Mouse (Mus musculus) adipose tissue, adult 10 weeks (tissue): ENCODE measurements around the gene Klra7. TPM values are rescaled to one million over a fixed set of nuclear protein-coding genes. Genes with fewer than 3 reads are reported as not detected.

Experiments
- polyA plus RNA-seq: library from polyadenylated mRNA; stranded (reverse); fragments of 350-450 nt; fragmentation: Illumina TruSeq; extraction: RNeasy Lipid Tissue Mini Kit (QIAGEN cat#74804); gene quantifications from one replicate; pipeline ENCODE4 v1.2.3, GENCODE M21; 2014; ENCODE audit warnings: low read depth, low replicate concordance

The Klra7 gene
- 0.69 TPM for polyA plus RNA-seq

DNA sequence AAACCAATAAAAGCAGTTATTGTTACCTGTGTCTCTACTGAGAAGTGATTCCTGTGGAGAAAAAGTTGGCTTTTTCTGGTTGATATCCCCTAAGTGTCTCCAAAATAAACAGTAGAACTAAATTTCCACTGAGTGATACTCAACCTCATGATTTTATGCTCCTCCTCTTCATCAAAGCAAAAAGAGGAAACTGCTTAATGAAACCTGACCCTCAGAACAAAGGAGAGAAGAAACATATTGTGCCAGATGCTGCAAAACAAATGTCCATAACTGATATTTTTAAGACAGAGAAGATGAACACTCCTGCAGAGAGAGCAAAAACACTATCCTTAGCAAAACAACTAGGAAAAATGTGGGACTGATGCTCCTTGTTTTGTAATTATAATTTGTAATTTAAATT lies at the start of gene Klra7:
Gene Klra7 (minus strand): TSS at position 101 of the 400 bp plus-strand sequence.

DNA sequence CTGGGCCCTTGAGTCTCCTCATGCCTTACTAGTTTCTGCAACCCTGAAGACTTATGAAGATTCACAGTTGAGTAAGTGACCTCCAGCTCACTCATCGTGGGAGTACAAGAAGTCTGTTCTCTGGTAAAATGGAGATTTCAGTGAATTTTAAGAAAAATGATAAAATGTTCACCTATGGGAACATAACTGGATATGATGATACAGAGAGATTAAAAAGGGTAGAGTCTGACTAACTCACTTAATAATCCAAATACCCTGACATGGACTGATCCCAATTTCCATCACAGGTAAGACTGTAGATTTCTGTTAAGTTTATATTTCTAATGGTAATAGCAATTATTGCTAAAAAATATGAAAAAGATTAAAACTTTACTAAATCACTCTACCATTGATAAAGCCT lies 48.7 kb upstream of the Klra7 start, which contains the start of gene Klra10:
Gene Klra10 (minus strand): TSS at position 101 of the 400 bp plus-strand sequence.

DNA sequence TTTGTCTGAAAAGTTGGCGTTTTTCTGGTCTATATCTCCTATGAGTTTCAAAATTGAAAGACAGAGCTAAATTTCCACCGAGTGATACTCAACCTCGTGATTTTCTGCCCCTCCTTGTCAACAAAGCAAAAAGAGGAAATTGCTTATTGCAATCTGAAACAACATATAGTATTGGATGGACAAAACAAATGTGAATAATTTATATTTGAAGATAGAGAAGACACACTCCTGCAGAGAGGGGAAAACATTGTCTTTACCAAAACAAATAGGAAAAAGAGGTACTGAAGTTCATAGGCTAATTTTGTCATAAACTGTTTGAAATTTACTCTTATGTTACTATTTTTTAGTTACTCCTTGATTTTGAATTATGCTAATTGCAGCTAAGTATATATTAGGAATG lies 40.1 kb downstream of the Klra7 start, which contains the start of gene Klra9:
Gene Klra9 (minus strand): TSS at position 101 of the 400 bp plus-strand sequence.

Other genes with a start within 250 kb of the Klra7 start
- gene Klra6, start 206.4 kb downstream of the Klra7 start, polyA plus RNA-seq = 0.38 TPM
- 0.25 TPM for gene Klra4, start 166.1 kb downstream of the Klra7 start, polyA plus RNA-seq
- 0.53 TPM for gene Klra8, start 103.4 kb downstream of the Klra7 start, polyA plus RNA-seq
- gene Klra9, start 40.2 kb downstream of the Klra7 start, polyA plus RNA-seq = 0.57 TPM
- gene Klra10, start 48.6 kb upstream of the Klra7 start, polyA plus RNA-seq = not detected
- not detected for gene Klra3, start 104.3 kb upstream of the Klra7 start, polyA plus RNA-seq
- not detected for gene Klra1, start 153.6 kb upstream of the Klra7 start, polyA plus RNA-seq